Mouse (Mus musculus) limb, embryonic 12.5 days (tissue): ENCODE results near the gene Foxn1. TPM values are rescaled to one million over a fixed set of nuclear protein-coding genes. Genes with fewer than 3 reads are reported as not detected.

ENCODE experiments used
- ATAC-seq: fragments of 200-750 bp; cut with Nextera tagmentation; 2 replicates; pipeline ENCODE4 v1.8.0; 2017; ENCODE audit warnings: low read depth, moderate TSS enrichment; ENCODE audit not compliant: insufficient number of reproducible peaks, insufficient read depth, low FRiP score, low TSS enrichment
- H3K27ac ChIP-seq: fragments of 300-500 bp; sonication (generic); 2 replicates; pipeline ENCODE4 v1.5.1; 2016; ENCODE audit warnings: mild to moderate bottlenecking, moderate library complexity
- H3K27me3 ChIP-seq: fragments of 300-500 bp; sonication (generic); 2 replicates; pipeline ENCODE4 v1.6.1; 2016; ENCODE audit warnings: mild to moderate bottlenecking, moderate library complexity
- H3K36me3 ChIP-seq: fragments of 300-500 bp; sonication (generic); 2 replicates; pipeline ENCODE4 v1.6.1; 2016; ENCODE audit warnings: mild to moderate bottlenecking, moderate library complexity
- H3K4me1 ChIP-seq: fragments of 300-500 bp; sonication (generic); replicated peaks from 2 replicates; pipeline ENCODE4 v1.6.1; 2016
- H3K4me2 ChIP-seq: fragments of 300-500 bp; sonication (generic); 2 replicates; pipeline ENCODE4 v1.6.1; 2016; ENCODE audit warnings: mild to moderate bottlenecking, moderate library complexity
- H3K4me3 ChIP-seq: fragments of 300-500 bp; sonication (generic); replicated peaks from 2 replicates; pipeline ENCODE4 v1.5.1; 2016; ENCODE audit warnings: mild to moderate bottlenecking
- H3K9ac ChIP-seq: fragments of 300-500 bp; sonication (generic); replicated peaks from 2 replicates; pipeline ENCODE4 v1.6.1; 2016; ENCODE audit warnings: mild to moderate bottlenecking, moderate library complexity
- H3K9me3 ChIP-seq: fragments of 300-500 bp; sonication (generic); 2 replicates; pipeline ENCODE4 v1.6.1; 2016; ENCODE audit warnings: mild to moderate bottlenecking, moderate library complexity
- WGBS: fragments of 180-500 bp; shearing (Covaris S2); methylation state at CpG from one replicate; pipeline ENCODE4 v1.1.7; 2016; 5-methylcytosine and 5-hydroxymethylcytosine counted together
- polyA plus RNA-seq: library from polyadenylated mRNA; unstranded; fragments of >200 nt; fragmentation: Nextera tagmentation; extraction: Ambion mirVana; gene quantifications from 2 replicates; pipeline ENCODE4 v1.2.1, GENCODE M21; 2016

Foxn1 gene
- polyA plus RNA-seq, 1 experiment from 2014 or later, result not detected

DNA sequence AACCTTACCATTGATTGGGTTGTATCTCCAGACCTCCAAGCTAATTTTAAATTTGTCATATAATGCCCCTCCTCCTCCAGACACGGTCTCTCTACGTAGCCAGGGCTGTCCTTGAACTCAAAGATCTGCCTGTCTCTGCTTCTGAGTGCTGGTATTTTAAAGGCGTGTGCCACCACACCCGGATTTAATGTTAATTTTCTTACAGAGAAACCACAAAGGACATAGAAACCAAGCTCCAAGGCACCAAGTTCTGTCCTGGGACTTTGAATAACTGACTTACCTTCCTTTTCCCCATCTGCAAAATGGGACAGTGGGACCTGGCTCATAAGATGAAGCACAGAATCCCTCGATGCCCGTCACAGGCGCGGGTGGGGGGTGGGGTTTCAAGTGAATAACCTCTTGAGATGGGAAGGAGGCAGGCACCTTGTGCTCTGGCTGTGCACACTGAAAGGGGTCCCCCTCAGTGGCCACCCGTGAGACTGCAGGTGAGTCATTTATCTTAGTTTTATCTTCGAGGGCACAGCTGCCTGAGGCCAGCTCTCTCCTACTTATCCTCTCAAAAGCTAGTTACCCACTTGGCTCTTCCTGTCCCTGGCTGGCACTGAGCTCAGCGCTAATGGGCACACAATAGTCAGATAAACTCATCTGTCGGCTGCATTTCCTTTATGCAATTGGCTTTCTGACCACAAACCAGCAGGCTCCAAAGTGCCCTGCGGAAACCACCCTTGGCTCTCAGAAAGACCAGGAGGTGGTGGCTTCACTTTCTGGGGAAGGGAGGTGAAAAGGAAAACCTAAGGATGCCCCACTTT, 35.0 kb upstream of the Foxn1 start:
- H3K4me1 ChIP-seq, result peaks cover 7% of the 10 kb centered on the region; the same call in 1 of the 2 replicates
- H3K4me2 ChIP-seq, result no peak overlapping the region
- no peak overlapping the region for H3K4me3 ChIP-seq
- no peaks in the 10 kb centered on the region for H3K36me3 ChIP-seq
- H3K27me3 ChIP-seq, result peaks cover 27% of the 10 kb centered on the region
- ATAC-seq, result no peak
- H3K27ac ChIP-seq, result no peak overlapping the region
- 62% methylated on average over 13 of the region's 13 CpGs for WGBS
- H3K9ac ChIP-seq, result no peak overlapping the region
- no peaks in the 10 kb centered on the region for H3K9me3 ChIP-seq

DNA sequence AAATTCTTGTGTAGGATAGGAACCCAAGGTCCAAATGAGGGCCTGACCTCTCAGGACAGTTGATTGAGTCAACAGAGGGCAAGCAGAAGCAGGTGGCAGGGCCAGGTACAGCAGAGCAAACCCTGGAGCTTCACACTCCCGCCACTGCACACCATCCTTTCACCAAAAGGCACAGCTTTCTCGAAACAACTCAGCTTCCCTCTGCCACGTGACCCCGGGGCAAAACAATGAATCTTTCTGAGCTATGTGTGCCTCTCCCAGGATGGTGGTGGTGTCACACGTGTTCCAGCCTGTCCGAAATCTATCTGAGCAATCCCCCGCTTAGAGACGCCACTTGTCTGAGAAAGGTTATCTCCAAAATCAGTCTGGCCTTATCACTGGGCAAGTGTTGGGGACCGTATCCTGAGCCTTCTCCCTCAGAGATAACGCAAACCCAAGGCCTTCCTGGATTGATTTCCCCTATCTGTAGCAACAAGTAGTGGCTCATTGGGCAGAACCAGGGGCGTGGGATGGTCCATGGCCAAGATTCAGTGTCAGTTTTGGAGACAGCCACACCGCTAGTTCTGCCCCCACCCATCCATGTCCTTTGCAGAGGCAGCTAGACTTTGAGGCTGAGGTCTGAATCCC, 34.0 kb upstream of the Foxn1 start:
- H3K36me3 ChIP-seq, result no peaks in the 10 kb centered on the region

DNA sequence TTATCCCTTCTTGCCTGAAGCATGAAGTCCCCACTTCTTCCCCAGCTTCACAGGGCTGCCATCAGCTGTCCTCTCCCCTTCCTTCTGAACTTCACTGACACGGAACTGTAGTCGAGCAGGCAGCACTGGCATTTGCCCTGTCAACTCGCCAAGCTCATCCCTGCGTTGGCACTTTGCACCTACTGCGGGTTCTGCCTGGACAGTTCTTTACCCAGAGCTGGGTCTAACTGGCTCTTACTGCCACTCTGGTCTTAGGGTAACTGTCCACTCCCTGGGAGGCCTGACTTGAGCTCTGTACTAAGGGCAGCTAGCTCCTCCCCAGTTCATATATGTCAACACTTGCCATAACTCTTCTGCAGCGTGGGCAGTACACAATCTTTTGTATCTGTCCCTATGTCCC, 30.5 kb upstream of the Foxn1 start:
- 75% methylated on average over 6 of the region's 6 CpGs for WGBS
- no peak for ATAC-seq
- no peak overlapping the region for H3K4me2 ChIP-seq

More for the DNA sequence above, 34.0 kb upstream of the Foxn1 start:
- Histone ChIP-seq H3K9ac (no peak overlapping the region), H3K4me1 (peaks cover 7% of the 10 kb centered on the region; the same call in 1 of the 2 replicates), H3K27ac (no peak overlapping the region), H3K4me3 (no peak overlapping the region), H3K4me2 (no peak overlapping the region), H3K27me3 (peaks cover 27% of the 10 kb centered on the region), H3K9me3 (no peaks in the 10 kb centered on the region)
- WGBS, result 71% methylated on average over 12 of the region's 12 CpGs
- ATAC-seq, result no peak

DNA sequence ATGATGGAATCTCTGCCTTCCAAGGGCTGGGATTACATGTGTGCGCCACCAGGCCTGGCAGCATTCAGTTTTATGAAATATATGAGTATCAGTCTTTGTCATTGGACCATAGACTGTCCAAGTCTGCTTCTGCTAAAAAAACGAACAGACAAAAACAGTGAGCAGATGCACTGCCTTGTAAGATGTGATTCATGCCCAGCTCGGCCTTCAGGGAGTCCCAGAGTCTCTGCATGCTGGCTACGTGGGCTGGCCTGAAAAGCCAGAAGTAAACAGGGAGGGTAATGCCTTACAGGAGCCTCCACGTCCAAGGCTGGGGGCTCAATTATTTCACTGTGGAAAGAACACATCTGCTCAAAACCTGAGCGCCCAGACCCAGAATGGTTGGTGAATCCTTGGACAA, 26.5 kb upstream of the Foxn1 start:
- Histone ChIP-seq H3K36me3 (no peaks in the 10 kb centered on the region), H3K9me3 (no peaks in the 10 kb centered on the region), H3K27ac (no peak overlapping the region), H3K27me3 (no peaks in the 10 kb centered on the region), H3K4me1 (no peaks in the 10 kb centered on the region), H3K4me2 (no peak overlapping the region), H3K9ac (no peak overlapping the region), H3K4me3 (no peak overlapping the region)
- WGBS, result 72% methylated on average over 6 of the region's 6 CpGs
- ATAC-seq, result no peak

More for the DNA sequence above, 30.5 kb upstream of the Foxn1 start:
- Histone ChIP-seq H3K36me3 (no peaks in the 10 kb centered on the region), H3K9me3 (no peaks in the 10 kb centered on the region), H3K4me1 (peaks cover 2% of the 10 kb centered on the region; the same call in 1 of the 2 replicates), H3K9ac (no peak overlapping the region), H3K27ac (no peak overlapping the region), H3K4me3 (no peak overlapping the region), H3K27me3 (peaks cover 13% of the 10 kb centered on the region)

DNA sequence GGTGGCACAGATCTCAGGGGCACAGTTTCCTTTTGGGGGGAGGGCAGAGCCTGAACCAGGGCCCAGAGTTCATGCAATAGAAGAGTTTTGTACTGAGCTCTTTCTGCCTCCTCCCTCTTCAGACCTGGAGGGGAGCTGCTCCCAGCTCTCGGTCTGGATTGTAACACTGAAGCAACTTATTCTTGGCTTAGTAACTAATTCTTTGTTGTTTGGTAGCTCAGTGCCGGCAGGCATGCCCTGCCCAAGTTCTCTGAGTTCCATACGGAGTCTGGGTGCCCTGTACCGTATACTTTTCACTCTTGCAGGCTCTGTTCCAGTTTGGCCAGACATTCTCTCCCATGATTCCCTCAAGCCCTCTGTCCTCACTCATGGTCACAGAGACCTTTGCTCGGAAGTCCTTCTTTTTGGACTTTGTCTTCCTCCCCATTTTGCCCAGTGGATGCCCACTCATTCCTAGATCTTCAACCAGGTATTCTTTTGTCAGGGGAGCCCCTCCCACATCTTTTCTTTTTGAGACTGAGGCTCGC, 26.0 kb upstream of the Foxn1 start:
- Histone ChIP-seq H3K4me3 (no peak overlapping the region), H3K27me3 (no peaks in the 10 kb centered on the region), H3K9ac (no peak overlapping the region), H3K4me2 (no peak overlapping the region), H3K9me3 (no peaks in the 10 kb centered on the region), H3K36me3 (no peaks in the 10 kb centered on the region), H3K27ac (no peak overlapping the region), H3K4me1 (no peaks in the 10 kb centered on the region)
- ATAC-seq, result no peak
- WGBS, result 79% methylated on average over 6 of the region's 6 CpGs

DNA sequence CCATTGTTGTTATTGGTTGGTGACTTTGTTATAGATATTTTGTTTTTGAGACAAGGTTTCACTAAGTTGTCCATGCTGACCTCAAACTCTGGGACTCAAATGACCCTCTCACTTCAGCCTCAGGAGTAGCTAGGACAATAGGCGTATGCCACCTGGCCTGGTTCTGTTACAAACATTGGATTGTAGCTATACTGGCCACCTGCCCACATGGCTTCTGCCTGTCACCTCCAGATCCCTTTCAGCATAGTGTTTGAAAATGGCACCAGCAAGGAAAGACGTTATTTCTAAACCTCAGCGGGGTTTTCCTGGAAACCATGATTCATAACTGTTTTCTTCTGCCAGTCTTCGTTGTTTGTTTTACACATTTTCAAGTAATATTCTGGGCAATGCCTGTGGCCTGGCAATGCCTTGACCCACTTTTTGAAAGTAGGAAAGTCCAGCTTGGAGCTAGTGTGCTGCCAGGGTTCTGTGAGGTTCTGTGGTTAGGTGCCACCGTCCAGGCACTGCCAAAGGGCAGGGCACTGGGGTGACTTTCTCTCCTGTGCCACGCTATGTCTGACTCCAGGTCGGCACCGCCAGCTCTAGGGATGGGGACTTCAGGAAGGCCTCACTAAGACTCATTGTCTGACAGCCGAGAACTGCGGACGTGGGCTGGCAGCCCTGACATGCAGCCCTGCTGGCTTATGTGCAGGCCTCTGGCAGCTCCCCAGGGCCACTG, 25.4 kb upstream of the Foxn1 start:
- Histone ChIP-seq H3K4me2 (no peak overlapping the region), H3K27ac (no peak overlapping the region), H3K36me3 (no peaks in the 10 kb centered on the region), H3K4me3 (no peak overlapping the region), H3K9ac (no peak overlapping the region), H3K27me3 (no peaks in the 10 kb centered on the region), H3K4me1 (no peaks in the 10 kb centered on the region), H3K9me3 (no peaks in the 10 kb centered on the region)
- ATAC-seq, result no peak
- 89% methylated on average over 11 of the region's 11 CpGs for WGBS

DNA sequence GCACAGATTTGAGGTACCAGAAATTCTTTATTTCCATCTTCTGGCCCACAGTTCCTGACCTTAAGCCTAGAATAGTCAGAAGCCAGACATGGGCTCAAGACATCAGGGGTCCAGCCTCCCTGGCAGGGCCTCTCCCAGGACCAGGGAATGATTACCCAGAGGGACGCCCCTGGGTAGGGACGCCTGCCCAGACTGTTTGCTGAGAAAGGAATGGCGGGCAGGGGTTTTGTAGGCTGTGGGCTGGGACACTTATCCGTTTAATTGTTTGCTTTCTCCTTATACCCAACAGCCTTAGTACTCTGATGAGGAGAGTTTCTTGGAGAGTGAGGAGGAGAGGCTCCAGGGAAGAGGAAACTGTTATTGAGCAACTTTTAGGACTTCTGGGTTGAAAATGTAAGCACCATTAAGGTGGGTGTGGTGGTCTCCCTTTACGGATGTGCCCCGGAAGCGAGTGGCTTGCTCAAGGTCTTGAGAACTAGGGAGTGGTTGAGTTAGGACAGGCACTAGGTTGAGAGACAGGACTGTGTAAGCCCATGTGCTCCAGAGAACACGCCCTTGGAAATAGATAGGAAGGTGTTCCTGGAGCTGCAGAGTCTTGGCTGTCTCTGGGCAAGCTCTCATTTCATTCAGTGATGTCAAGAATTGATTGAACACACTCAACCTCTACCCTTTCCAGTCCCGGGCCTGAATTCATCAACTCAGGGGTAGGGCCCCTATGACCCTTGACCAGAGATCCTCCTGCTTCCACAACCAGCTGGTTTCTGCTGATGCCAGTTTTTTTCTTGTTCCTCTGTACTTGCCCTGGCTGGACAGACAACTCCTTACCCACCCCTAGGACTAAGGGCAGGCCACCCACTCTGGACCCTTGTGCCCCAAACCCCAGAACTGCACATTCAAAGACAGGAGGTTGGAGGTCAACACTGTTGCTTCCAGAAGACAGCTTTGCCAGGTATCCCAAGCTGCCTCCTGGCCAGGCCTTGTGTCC, 22.2 kb upstream of the Foxn1 start:
- no peaks in the 10 kb centered on the region for H3K36me3 ChIP-seq
- 81% methylated on average over 9 of the region's 9 CpGs for WGBS
- H3K9me3 ChIP-seq, result no peaks in the 10 kb centered on the region
- H3K9ac ChIP-seq, result no peak overlapping the region
- H3K4me2 ChIP-seq, result no peak overlapping the region
- H3K27me3 ChIP-seq, result no peaks in the 10 kb centered on the region
- no peak overlapping the region for H3K4me3 ChIP-seq
- ATAC-seq, result no peak
- no peaks in the 10 kb centered on the region for H3K4me1 ChIP-seq
- H3K27ac ChIP-seq, result no peak overlapping the region

DNA sequence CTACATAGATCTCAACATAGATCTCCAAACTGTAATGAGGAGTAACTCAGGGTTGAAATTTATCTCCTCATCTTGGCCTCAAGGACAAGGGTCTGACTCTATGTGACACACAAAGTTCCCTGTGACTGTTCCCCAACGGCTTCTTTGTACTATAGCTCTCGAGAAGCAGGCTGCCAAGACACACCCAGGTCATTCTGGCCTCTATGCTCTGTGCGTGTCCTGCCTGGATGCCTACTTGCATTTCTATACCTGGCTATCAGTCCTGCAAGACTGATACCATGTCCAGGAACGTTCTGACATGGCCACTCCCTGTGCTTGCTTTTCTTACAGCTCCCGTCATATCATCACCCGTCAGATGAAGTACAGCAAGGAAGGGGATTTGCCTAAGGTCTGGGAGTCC, 15.7 kb upstream of the Foxn1 start:
- Histone ChIP-seq H3K4me1 (peaks cover 6% of the 10 kb centered on the region), H3K9ac (no peak overlapping the region), H3K4me3 (no peak overlapping the region), H3K9me3 (no peaks in the 10 kb centered on the region), H3K4me2 (no peak overlapping the region), H3K36me3 (no peaks in the 10 kb centered on the region), H3K27me3 (peaks cover 9% of the 10 kb centered on the region; the same call in 1 of the 2 replicates), H3K27ac (no peak overlapping the region)
- 80% methylated on average over 6 of the region's 6 CpGs for WGBS
- ATAC-seq, result no peak

DNA sequence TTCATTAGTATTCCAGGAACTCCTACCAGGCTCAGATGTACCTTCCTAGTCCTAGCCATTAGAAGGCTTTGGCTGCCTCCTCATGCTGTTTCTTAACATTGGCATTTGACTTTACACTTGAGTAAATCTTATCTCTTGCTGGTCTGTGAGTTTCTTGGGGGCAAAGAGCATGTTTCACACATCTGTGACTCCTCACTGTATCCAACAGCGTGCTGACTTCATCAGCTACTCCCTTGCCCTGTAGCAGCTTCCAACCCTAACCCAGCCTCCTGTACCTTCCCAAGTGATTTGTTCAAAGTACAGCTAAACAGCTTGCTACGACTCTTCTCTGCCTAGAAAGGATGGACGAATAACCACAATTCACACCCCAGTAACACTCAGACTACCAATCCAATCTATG, 15.1 kb upstream of the Foxn1 start:
- Histone ChIP-seq H3K27ac (no peak overlapping the region), H3K27me3 (peaks cover 9% of the 10 kb centered on the region; the same call in 1 of the 2 replicates), H3K4me1 (peaks cover 9% of the 10 kb centered on the region), H3K4me2 (no peak overlapping the region), H3K9ac (no peak overlapping the region), H3K36me3 (no peaks in the 10 kb centered on the region), H3K9me3 (no peaks in the 10 kb centered on the region), H3K4me3 (no peak overlapping the region)
- WGBS, result 75% methylated on average over 3 of the region's 3 CpGs
- ATAC-seq, result no peak

DNA sequence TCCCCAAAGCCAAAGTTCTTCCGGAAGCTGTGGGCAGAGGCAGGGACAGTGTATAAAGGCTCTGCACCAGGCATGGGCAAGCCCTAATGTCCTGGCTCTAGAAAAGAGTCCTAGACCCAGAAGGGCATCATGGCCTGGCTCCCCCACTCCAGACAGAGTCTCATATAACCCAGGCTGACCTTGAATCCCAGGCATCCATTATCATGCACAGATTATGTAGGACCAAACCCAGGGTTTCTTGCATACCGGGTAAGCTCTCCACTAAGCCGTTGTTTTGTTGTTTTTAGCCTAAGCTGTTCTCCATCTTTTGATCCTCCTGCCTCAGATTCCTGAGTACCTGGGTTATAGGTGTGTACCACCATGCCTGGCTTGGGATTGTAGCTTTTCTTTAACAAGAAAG, 14.6 kb upstream of the Foxn1 start:
- WGBS, result 77% methylated on average over 3 of the region's 3 CpGs
- Histone ChIP-seq H3K4me3 (no peak overlapping the region), H3K4me2 (no peak overlapping the region), H3K36me3 (no peaks in the 10 kb centered on the region), H3K4me1 (peaks cover 9% of the 10 kb centered on the region), H3K27ac (no peak overlapping the region), H3K9ac (no peak overlapping the region), H3K9me3 (no peaks in the 10 kb centered on the region), H3K27me3 (peaks cover 9% of the 10 kb centered on the region; the same call in 1 of the 2 replicates)
- ATAC-seq, result no peak
